Mouse (Mus musculus): ENCODE results near the gene Tbc1d15. TPM values are rescaled to one million over a fixed set of nuclear protein-coding genes. Genes with fewer than 3 reads are reported as not detected.
"Not testable (repeated sequence)": the region's sequence is repeated elsewhere in the genome, so short reads cannot be mapped to it uniquely, and the experiment has no call there.

The Tbc1d15 gene
- polyA plus RNA-seq, 1 experiment from 2014 or later = 39.0 TPM

GRCm38 (mm10) chr10:115233798-115234197 lies 17.5 kb downstream of the Tbc1d15 start:
- 83% methylated on average over 3 of the region's 3 CpGs for WGBS
- Histone ChIP-seq H3K27ac (no peak overlapping the region), H3K36me3 (peaks cover 54% of the 10 kb centered on the region), H3K9me3 (no peaks in the 10 kb centered on the region), H3K4me3 (no peak overlapping the region), H3K27me3 (ENCODE audit: insufficient read depth, poor library complexity, severe bottlenecking) (no peaks in the 10 kb centered on the region), H3K4me1 (replicated peaks) (no peaks in the 10 kb centered on the region)
- DNase-seq (ENCODE audit: low spot score) = no peak

- peaks cover 53% of the 10 kb centered on the region for H3K36me3 ChIP-seq
- 92% methylated on average over 3 of the region's 3 CpGs for WGBS
- no peak overlapping the region for H3K27ac ChIP-seq
- H3K27me3 ChIP-seq (ENCODE audit: insufficient read depth, poor library complexity, severe bottlenecking) = no peaks in the 10 kb centered on the region
- DNase-seq (ENCODE audit: low spot score) = no peak
- H3K9me3 ChIP-seq = no peaks in the 10 kb centered on the region
- H3K4me1 ChIP-seq (replicated peaks) = no peaks in the 10 kb centered on the region
- H3K4me3 ChIP-seq = no peak overlapping the region
These were observed 18.8 kb downstream of the Tbc1d15 start for GRCm38 (mm10) chr10:115232513-115232912.

GRCm38 (mm10) chr10:115229023-115229422 lies 22.2 kb downstream of the Tbc1d15 start:
- H3K27ac ChIP-seq = no peak overlapping the region
- H3K4me1 ChIP-seq (replicated peaks) = no peaks in the 10 kb centered on the region
- H3K27me3 ChIP-seq (ENCODE audit: insufficient read depth, poor library complexity, severe bottlenecking) = no peaks in the 10 kb centered on the region
- no peak for DNase-seq (ENCODE audit: low spot score)
- peaks cover 46% of the 10 kb centered on the region for H3K36me3 ChIP-seq
- H3K9me3 ChIP-seq = no peaks in the 10 kb centered on the region
- no peak overlapping the region for H3K4me3 ChIP-seq
- 91% methylated on average over 9 of the region's 9 CpGs for WGBS

- H3K27me3 ChIP-seq (ENCODE audit: insufficient read depth, poor library complexity, severe bottlenecking) = no peaks in the 10 kb centered on the region
- H3K27ac ChIP-seq = no peak overlapping the region
- no peaks in the 10 kb centered on the region for H3K4me1 ChIP-seq (replicated peaks)
- H3K4me3 ChIP-seq = no peak overlapping the region
- DNase-seq (ENCODE audit: low spot score) = no peak
- H3K36me3 ChIP-seq = peaks cover 29% of the 10 kb centered on the region
- 92% methylated on average over 7 of the region's 7 CpGs for WGBS
- H3K9me3 ChIP-seq = no peaks in the 10 kb centered on the region
These were observed 24.7 kb downstream of the Tbc1d15 start for GRCm38 (mm10) chr10:115226586-115226985.

GRCm38 (mm10) chr10:115223845-115224244 lies 27.4 kb downstream of the Tbc1d15 start:
- Histone ChIP-seq H3K4me3 (no peak overlapping the region), H3K4me1 (replicated peaks) (no peaks in the 10 kb centered on the region)
- 87% methylated on average over 3 of the region's 3 CpGs for WGBS

GRCm38 (mm10) chr10:115212916-115213580 lies 38.2 kb downstream of the Tbc1d15 start:
- Histone ChIP-seq H3K9me3 (no peaks in the 10 kb centered on the region), H3K4me3 (no peak overlapping the region), H3K27me3 (ENCODE audit: insufficient read depth, poor library complexity, severe bottlenecking) (no peaks in the 10 kb centered on the region), H3K4me1 (replicated peaks) (no peaks in the 10 kb centered on the region), H3K36me3 (peaks cover 77% of the 10 kb centered on the region), H3K27ac (no peak overlapping the region)
- no peak for DNase-seq (ENCODE audit: low spot score)
- 96% methylated on average over 11 of the region's 11 CpGs for whole genome bisulfite sequencing

More at GRCm38 (mm10) chr10:115223845-115224244, 27.4 kb downstream of the Tbc1d15 start:
- H3K27me3 ChIP-seq (ENCODE audit: insufficient read depth, poor library complexity, severe bottlenecking) = no peaks in the 10 kb centered on the region
- H3K36me3 ChIP-seq = peaks cover 29% of the 10 kb centered on the region
- DNase-seq (ENCODE audit: low spot score) = no peak
- H3K27ac ChIP-seq = no peak overlapping the region
- no peaks in the 10 kb centered on the region for H3K9me3 ChIP-seq

GRCm38 (mm10) chr10:115205825-115206224 lies 45.4 kb downstream of the Tbc1d15 start:
- H3K4me1 ChIP-seq (replicated peaks) = no peaks in the 10 kb centered on the region
- 91% methylated on average over 3 of the region's 3 CpGs for WGBS
- no peak overlapping the region for H3K4me3 ChIP-seq
- peaks cover 70% of the 10 kb centered on the region for H3K36me3 ChIP-seq
- DNase-seq (ENCODE audit: low spot score) = no peak
- no peaks in the 10 kb centered on the region for H3K27me3 ChIP-seq (ENCODE audit: insufficient read depth, poor library complexity, severe bottlenecking)
- no peaks in the 10 kb centered on the region for H3K9me3 ChIP-seq
- no peak overlapping the region for H3K27ac ChIP-seq

GRCm38 (mm10) chr10:115205284-115205683 lies 46.0 kb downstream of the Tbc1d15 start:
- DNase-seq (ENCODE audit: low spot score) = no peak
- Histone ChIP-seq H3K27ac (no peak overlapping the region), H3K36me3 (peaks cover 70% of the 10 kb centered on the region), H3K9me3 (no peaks in the 10 kb centered on the region), H3K4me3 (no peak overlapping the region), H3K4me1 (replicated peaks) (no peaks in the 10 kb centered on the region), H3K27me3 (ENCODE audit: insufficient read depth, poor library complexity, severe bottlenecking) (no peaks in the 10 kb centered on the region)
- WGBS = 78% methylated on average over 1 of the region's 1 CpGs

- H3K4me1 ChIP-seq (replicated peaks) = no peaks in the 10 kb centered on the region
- no peaks in the 10 kb centered on the region for H3K9me3 ChIP-seq
- H3K27me3 ChIP-seq (ENCODE audit: insufficient read depth, poor library complexity, severe bottlenecking) = no peaks in the 10 kb centered on the region
- no peak for DNase-seq (ENCODE audit: low spot score)
- no peak overlapping the region for H3K27ac ChIP-seq
- no peak overlapping the region for H3K4me3 ChIP-seq
- no peaks in the 10 kb centered on the region for H3K36me3 ChIP-seq
- WGBS = 88% methylated on average over 7 of the region's 7 CpGs
These were observed 60.1 kb downstream of the Tbc1d15 start for GRCm38 (mm10) chr10:115191214-115191613.

GRCm38 (mm10) chr10:115187390-115187789 lies 63.9 kb downstream of the Tbc1d15 start:
- DNase-seq (ENCODE audit: low spot score) = no peak
- Histone ChIP-seq H3K9me3 (no peaks in the 10 kb centered on the region), H3K27ac (no peak overlapping the region), H3K4me3 (no peak overlapping the region), H3K27me3 (ENCODE audit: insufficient read depth, poor library complexity, severe bottlenecking) (no peaks in the 10 kb centered on the region), H3K4me1 (replicated peaks) (no peaks in the 10 kb centered on the region), H3K36me3 (no peaks in the 10 kb centered on the region)
- WGBS = 88% methylated on average over 1 of the region's 1 CpGs

- no peak within 1 kb of the TSS for H3K4me3 ChIP-seq
- 10% methylated on average over 9 of the region's 9 CpGs for WGBS
- H3K9me3 ChIP-seq = no peaks in the 10 kb centered on the region
These were observed 66.6 kb downstream of the Tbc1d15 start, which contains the start of gene Tph2 for GRCm38 (mm10) chr10:115184697-115185096. Gene Tph2 (minus strand): TSS chr10:115185022.

GRCm38 (mm10) chr10:115181034-115181433 lies 70.2 kb downstream of the Tbc1d15 start:
- DNase-seq (ENCODE audit: low spot score) = no peak
- Histone ChIP-seq H3K9me3 (no peaks in the 10 kb centered on the region), H3K27me3 (ENCODE audit: insufficient read depth, poor library complexity, severe bottlenecking) (no peaks in the 10 kb centered on the region), H3K4me3 (no peak overlapping the region), H3K36me3 (no peaks in the 10 kb centered on the region), H3K27ac (no peak overlapping the region), H3K4me1 (replicated peaks) (no peaks in the 10 kb centered on the region)
- WGBS = 76% methylated on average over 3 of the region's 3 CpGs

More at GRCm38 (mm10) chr10:115184697-115185096, 66.6 kb downstream of the Tbc1d15 start, which contains the start of gene Tph2:
- H3K36me3 ChIP-seq = no peaks in the 10 kb centered on the region
- no peak within 1 kb of the TSS for H3K27ac ChIP-seq
- peak; percentile 78 for DNase-seq (ENCODE audit: low spot score)
- H3K27me3 ChIP-seq (ENCODE audit: insufficient read depth, poor library complexity, severe bottlenecking) = no peaks in the 10 kb centered on the region
- H3K4me1 ChIP-seq (replicated peaks) = no peaks in the 10 kb centered on the region

- H3K36me3 ChIP-seq; H3K27ac ChIP-seq; H3K4me1 ChIP-seq (replicated peaks); H3K27me3 ChIP-seq (ENCODE audit: insufficient read depth, poor library complexity, severe bottlenecking); H3K4me3 ChIP-seq; DNase-seq (ENCODE audit: low spot score); H3K9me3 ChIP-seq: not testable (repeated sequence)
- whole genome bisulfite sequencing = 71% methylated on average over 6 of the region's 6 CpGs
These were observed 73.2 kb downstream of the Tbc1d15 start for GRCm38 (mm10) chr10:115178019-115178418.

Measured in hindbrain, embryonic 10.5 days (tissue).